Mouse (Mus musculus) embryo, embryonic 10 days (tissue): ENCODE measurements around the gene Spock1.
"Not testable (repeated sequence)": the region's sequence is repeated elsewhere in the genome, so short reads cannot be mapped to it uniquely, and the experiment has no call there.

Experiments used
- DNase-seq: peaks from one replicate; pipeline ENCODE4 v3.0.0-alpha.2; 2015; ENCODE audit warnings: low spot score

The Spock1 gene

GRCm38 (mm10) chr13:57595032-57595760 lies 312.9 kb downstream of the Spock1 start:
- peak; percentile 35 for DNase-seq

GRCm38 (mm10) chr13:57589338-57589914 lies 318.7 kb downstream of the Spock1 start:
- DNase-seq, result not testable (repeated sequence)

GRCm38 (mm10) chr13:57588558-57589273 lies 319.4 kb downstream of the Spock1 start:
- no peak for DNase-seq

- DNase-seq, result no peak
Measured at GRCm38 (mm10) chr13:57585131-57585530, 323.0 kb downstream of the Spock1 start.

- DNase-seq, result no peak
Measured at GRCm38 (mm10) chr13:57582314-57582976, 325.7 kb downstream of the Spock1 start.

GRCm38 (mm10) chr13:57577541-57578244 lies 330.4 kb downstream of the Spock1 start:
- peak; percentile 11 for DNase-seq

GRCm38 (mm10) chr13:57573501-57573900 lies 334.6 kb downstream of the Spock1 start:
- peak; percentile 56 for DNase-seq

- peak; percentile 12 for DNase-seq
Measured at GRCm38 (mm10) chr13:57568404-57568803, 339.7 kb downstream of the Spock1 start.

GRCm38 (mm10) chr13:57555186-57555585 lies 352.9 kb downstream of the Spock1 start:
- DNase-seq, result no peak

GRCm38 (mm10) chr13:57549743-57550142 lies 358.4 kb downstream of the Spock1 start:
- DNase-seq, result peak; percentile 76

GRCm38 (mm10) chr13:57536988-57537547 lies 371.1 kb downstream of the Spock1 start:
- no peak for DNase-seq

GRCm38 (mm10) chr13:57534325-57534724 lies 373.8 kb downstream of the Spock1 start:
- DNase-seq, result no peak

- DNase-seq, result no peak
Measured at GRCm38 (mm10) chr13:57525946-57526345, 382.2 kb downstream of the Spock1 start.

- DNase-seq, result no peak
Measured at GRCm38 (mm10) chr13:57524546-57524945, 383.6 kb downstream of the Spock1 start.

- DNase-seq, result no peak
Measured at GRCm38 (mm10) chr13:57523366-57523765, 384.8 kb downstream of the Spock1 start.

GRCm38 (mm10) chr13:57522319-57522718 lies 385.8 kb downstream of the Spock1 start:
- DNase-seq, result no peak

- peak; percentile 71 for DNase-seq
Measured at GRCm38 (mm10) chr13:57521152-57521551, 387.0 kb downstream of the Spock1 start.

- DNase-seq, result no peak
Measured at GRCm38 (mm10) chr13:57519790-57520189, 388.3 kb downstream of the Spock1 start.

GRCm38 (mm10) chr13:57515737-57516136 lies 392.4 kb downstream of the Spock1 start:
- no peak for DNase-seq

GRCm38 (mm10) chr13:57501552-57501951 lies 406.6 kb downstream of the Spock1 start:
- no peak for DNase-seq

GRCm38 (mm10) chr13:57496778-57497177 lies 411.4 kb downstream of the Spock1 start:
- no peak for DNase-seq
